20 mouse cellular contexts compared by ENCODE assay signal in the genomic region with DNA sequence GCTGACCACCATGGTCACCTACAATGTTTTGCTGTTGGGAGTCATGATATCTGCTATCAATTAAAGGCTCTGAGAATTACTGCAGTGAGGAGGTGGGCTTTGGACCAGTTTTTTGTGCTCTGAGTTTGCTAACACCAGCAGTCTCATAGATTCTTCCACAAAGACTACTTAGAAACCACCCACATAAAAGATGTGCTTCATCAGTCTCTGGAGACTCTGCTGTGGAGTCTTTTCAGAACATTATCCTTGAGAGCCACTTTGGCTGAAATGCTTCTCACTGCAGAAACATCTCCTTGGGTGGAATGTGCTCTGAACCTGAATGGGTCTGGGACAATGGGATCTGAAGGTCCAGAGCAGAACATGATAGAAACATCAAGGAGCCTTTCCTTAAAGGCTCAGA.
DNase-seq lines count a peak whose midpoint lies in the region; ATAC-seq lines count a peak whose summit lies in the region.
"Had no signal": no experiment of that assay in that cellular context is flagged by ENCODE, and none has a peak within 500 bp of the region (broad histone marks: within the 10 kb centered on the region; RNA-seq: fewer than 3 reads in every experiment).

No protein-coding gene starts in this region.

- peak; percentile 98 for ATAC-seq in frontal cortex, adult (ENCODE audit: low TSS enrichment)
- ATAC-seq: activated CD4-positive, CD25-positive, alpha-beta regulatory T cell, adult 4 months; CD4-positive, CD25-positive, alpha-beta regulatory T cell, adult 4 months; Patski had no signal

- no peak for DNase-seq in frontal cortex, postnatal 36 days (ENCODE audit: low spot score in 2 of 2)
- DNase-seq in brain, adult 2 months (ENCODE audit: low read depth, low spot score): peak; percentile 51
- DNase-seq in telencephalon, adult 2 months (ENCODE audit: low read depth, low spot score): peak; percentile 49
- DNase-seq in embryo, embryonic 10 days (ENCODE audit: low spot score): no peak
- no peak for DNase-seq in right cerebral cortex, adult 2 months (ENCODE audit: low spot score in 2 of 2)
- DNase-seq: adrenal gland, adult 2 months; adrenal gland, adult 8-10 months; adrenal gland, postnatal 10 days; adrenal gland, postnatal 14 days; adrenal gland, postnatal 25 days; adrenal gland, postnatal 36 days; B cell, adult 2 months; cerebellum, adult 11 months; cerebellum, adult 11-12 months; cerebellum, adult 18-20 months; cerebellum, adult 2 months had no signal

Comparison
In these comparisons a context has a peak if more than half of its experiments do, and no peak if none do; other contexts are left out.
1. DNase-seq: peak in brain, adult 2 months (single experiment) and telencephalon, adult 2 months (single experiment); none in frontal cortex, postnatal 36 days (0 of 2), embryo, embryonic 10 days (single experiment) and right cerebral cortex, adult 2 months (0 of 2).